In genomic region chr7:70365941-70366807, GRCm38 (mm10) we compare ENCODE assay signal across 8 mouse cellular contexts. TPM values are rescaled to one million over a fixed set of nuclear protein-coding genes. Genes with fewer than 3 reads are reported as not detected.
DNase-seq lines count a peak whose midpoint lies in the region; ATAC-seq and TF ChIP-seq lines count a peak whose summit lies in the region.

TSS of gene Nr2f2 (minus strand) at chr7:70366735.

- no peaks in the 10 kb centered on the region for H3K4me1 ChIP-seq in spleen, adult 2 months (ENCODE audit: control insufficient read depth, insufficient read depth, insufficient read length)
- H3K4me1 ChIP-seq in embryonic facial prominence, embryonic 14.5 days (ENCODE audit: control insufficient read depth, insufficient read depth, low read length): no peaks in the 10 kb centered on the region; the same call in 1 of the 2 replicates
- peaks cover 16% of the 10 kb centered on the region for H3K4me1 ChIP-seq in heart, embryonic 15.5 days (replicated peaks)

- H3K4me2 ChIP-seq in embryonic facial prominence, embryonic 14.5 days (ENCODE audit: low read depth, low read length): peak within 1 kb of the TSS; percentile 58
- H3K4me2 ChIP-seq in heart, embryonic 15.5 days: peak within 1 kb of the TSS; percentile 54

- H3K4me3 ChIP-seq in spleen, adult 2 months (ENCODE audit: extremely low read depth, insufficient read depth, insufficient read length): peak within 1 kb of the TSS; percentile 37
- H3K4me3 ChIP-seq in embryonic facial prominence, embryonic 14.5 days (ENCODE audit: low read depth, low read length): peak within 1 kb of the TSS; percentile 51
- peak within 1 kb of the TSS; percentile 53 for H3K4me3 ChIP-seq in heart, embryonic 15.5 days

- no peak for TF ChIP-seq POLR2A in spleen, adult 2 months (IDR thresholded peaks at IDR 0.05; ENCODE audit: low read depth, low read length)

- no peak for TF ChIP-seq CTCF in spleen, adult 2 months (IDR thresholded peaks at IDR 0.05; ENCODE audit: extremely low read depth, insufficient read depth, insufficient read length, insufficient replicate concordance)

- peak within 1 kb of the TSS; percentile 74 for H3K9ac ChIP-seq in embryonic facial prominence, embryonic 14.5 days (ENCODE audit: low read depth, low read length)
- H3K9ac ChIP-seq in heart, embryonic 15.5 days: peak within 1 kb of the TSS; percentile 53

- H3K9me3 ChIP-seq in embryonic facial prominence, embryonic 14.5 days (ENCODE audit: control insufficient read depth, low read length): no peaks in the 10 kb centered on the region
- no peaks in the 10 kb centered on the region for H3K9me3 ChIP-seq in heart, embryonic 15.5 days (replicated peaks)

- ATAC-seq in embryonic facial prominence, embryonic 14.5 days (ENCODE audit: low read depth): no peak
- no peak for ATAC-seq in heart, embryonic 15.5 days (replicated peaks; ENCODE audit: insufficient number of reproducible peaks, insufficient read depth, low FRiP score, low read depth)

- WGBS in spleen, adult 2 months: 6% methylated on average over 16 of the region's 16 CpGs
- 1% methylated on average over 16 of the region's 16 CpGs for WGBS in embryonic facial prominence, embryonic 14.5 days
- WGBS in heart, embryonic 15.5 days: 3% methylated on average over 16 of the region's 16 CpGs

- H3K27ac ChIP-seq in spleen, adult 2 months (ENCODE audit: insufficient read depth, low read length): peak within 1 kb of the TSS; percentile 75
- peak within 1 kb of the TSS; percentile 89 for H3K27ac ChIP-seq in embryonic facial prominence, embryonic 14.5 days (replicated peaks; ENCODE audit: low read depth, low read length)
- peak within 1 kb of the TSS; percentile 78 for H3K27ac ChIP-seq in heart, embryonic 15.5 days

- peaks cover 10% of the 10 kb centered on the region for H3K27me3 ChIP-seq in spleen, adult 2 months (ENCODE audit: control insufficient read depth, insufficient read depth, low read length)
- peaks cover 53% of the 10 kb centered on the region for H3K27me3 ChIP-seq in embryonic facial prominence, embryonic 14.5 days (replicated peaks; ENCODE audit: control insufficient read depth, insufficient read depth, low read length)
- peaks cover 76% of the 10 kb centered on the region for H3K27me3 ChIP-seq in heart, embryonic 15.5 days

- DNase-seq in spleen, adult 2 months (ENCODE audit: low read depth in 1 of 2, low spot score in 2 of 2): no peak
- DNase-seq in spleen, adult 12 weeks (ENCODE audit: low spot score): no peak
- peak; percentile 79 for DNase-seq in embryonic facial prominence, embryonic 14.5 days (ENCODE audit: low spot score)
- DNase-seq in kidney, postnatal 10 days: peak; percentile 65
- peak; percentile 32 to 36 for DNase-seq in lung, postnatal 4 days
- no peak for DNase-seq in right cerebral cortex, postnatal 4 days
- DNase-seq in cerebellum, postnatal 25 days: no peak

- no peaks in the 10 kb centered on the region for H3K36me3 ChIP-seq in spleen, adult 2 months (ENCODE audit: control insufficient read depth, insufficient read depth, low read length)
- no peaks in the 10 kb centered on the region for H3K36me3 ChIP-seq in embryonic facial prominence, embryonic 14.5 days (ENCODE audit: control insufficient read depth, insufficient read depth, low read length)
- no peaks in the 10 kb centered on the region for H3K36me3 ChIP-seq in heart, embryonic 15.5 days

RNA-seq across cellular contexts. Expression of gene Nr2f2, which starts in this region (rescaled TPM):
- 84.6 and 134 TPM in 2 replicates for polyA plus RNA-seq in spleen, adult 2 months (2012; rRNA removed)
- 51.4 and 55.5 TPM in 2 replicates for polyA plus RNA-seq in embryonic facial prominence, embryonic 14.5 days (2014; fragmentation: Nextera tagmentation; extraction: Ambion mirVana)
- polyA plus RNA-seq in heart, embryonic 15.5 days (2015; fragmentation: Nextera tagmentation; extraction: Ambion mirVana): 25.1 and 27.6 TPM in 2 replicates

Comparison
In these comparisons a context has a peak if more than half of its experiments do, and no peak if none do; other contexts are left out.
1. DNase-seq: peak in embryonic facial prominence, embryonic 14.5 days (single experiment), kidney, postnatal 10 days (single experiment) and lung, postnatal 4 days (2 of 2); none in spleen, adult 2 months (0 of 2), spleen, adult 12 weeks (single experiment), right cerebral cortex, postnatal 4 days (single experiment) and cerebellum, postnatal 25 days (0 of 2).
2. Peak in every context shown above with its lines, with median percentiles within 50 percentile points of each other: H3K27ac ChIP-seq and H3K4me3 ChIP-seq.